Mouse (Mus musculus) v-Abl transformed pro-B cells (cell line): ENCODE results near the gene Sirpb1c.
"Not testable (repeated sequence)": the region's sequence is repeated elsewhere in the genome, so short reads cannot be mapped to it uniquely, and the experiment has no call there.

Source experiments
- in situ Hi-C, 2 experiments: fragments of 400-800 bp; cut with MboI; formaldehyde crosslinking; loops; one replicate each; pipeline ENCODE4 v1.15.1; 2025; ENCODE audit not compliant: unreplicated experiment in 2 of 2

Sirpb1c gene

DNA sequence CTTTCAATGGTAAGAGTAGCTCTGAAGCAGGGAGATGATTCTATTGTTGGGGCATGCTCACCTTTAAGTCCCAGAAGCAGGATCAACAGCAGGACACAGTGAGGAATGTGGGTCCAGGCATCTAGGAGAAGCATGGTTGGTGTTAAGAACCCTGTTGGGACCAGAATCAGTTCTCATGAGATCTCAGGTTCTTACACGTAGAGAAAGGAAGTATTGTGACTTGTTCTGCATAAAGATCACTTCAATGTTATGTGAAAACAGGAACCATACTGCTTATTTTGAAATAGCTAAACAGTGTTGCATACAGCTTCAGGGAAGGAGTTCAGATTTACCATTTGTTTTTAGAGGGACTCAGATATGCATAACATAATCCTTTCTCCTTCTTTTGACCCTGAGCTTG, at the start of gene Sirpb1c:
Gene Sirpb1c, minus strand, starts transcription at position 249 of the 400 bp plus-strand sequence.
- in situ Hi-C loops = not testable (repeated sequence)

GRCm38 (mm10) chr3:15886380-15886779, 38.1 kb upstream of the Sirpb1c start:
- in situ Hi-C loops = no loop called here

DNA sequence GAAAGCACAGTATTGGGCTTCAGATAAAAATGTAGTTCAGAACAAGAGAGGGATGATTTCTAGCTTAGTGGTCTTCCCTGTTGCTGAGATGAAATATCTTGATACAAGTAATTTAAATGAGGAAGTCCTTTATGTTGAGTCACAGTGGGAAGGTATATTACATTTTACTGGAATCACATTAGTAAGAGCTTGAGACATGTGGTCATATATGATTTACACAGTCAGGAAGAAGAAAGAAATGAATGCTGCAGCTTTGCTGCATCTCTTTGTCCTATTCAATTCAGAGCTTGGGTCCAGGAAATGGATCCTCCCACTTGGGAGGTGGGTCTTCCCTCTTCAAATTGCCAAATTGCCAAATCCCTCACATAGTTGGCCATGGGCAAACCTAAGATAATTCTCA, 7.4 kb upstream of the Sirpb1c start:
- in situ Hi-C loops = not testable (repeated sequence)

GRCm38 (mm10) chr3:15849922-15850321, 1.6 kb upstream of the Sirpb1c start:
- in situ Hi-C loops = no loop called here

DNA sequence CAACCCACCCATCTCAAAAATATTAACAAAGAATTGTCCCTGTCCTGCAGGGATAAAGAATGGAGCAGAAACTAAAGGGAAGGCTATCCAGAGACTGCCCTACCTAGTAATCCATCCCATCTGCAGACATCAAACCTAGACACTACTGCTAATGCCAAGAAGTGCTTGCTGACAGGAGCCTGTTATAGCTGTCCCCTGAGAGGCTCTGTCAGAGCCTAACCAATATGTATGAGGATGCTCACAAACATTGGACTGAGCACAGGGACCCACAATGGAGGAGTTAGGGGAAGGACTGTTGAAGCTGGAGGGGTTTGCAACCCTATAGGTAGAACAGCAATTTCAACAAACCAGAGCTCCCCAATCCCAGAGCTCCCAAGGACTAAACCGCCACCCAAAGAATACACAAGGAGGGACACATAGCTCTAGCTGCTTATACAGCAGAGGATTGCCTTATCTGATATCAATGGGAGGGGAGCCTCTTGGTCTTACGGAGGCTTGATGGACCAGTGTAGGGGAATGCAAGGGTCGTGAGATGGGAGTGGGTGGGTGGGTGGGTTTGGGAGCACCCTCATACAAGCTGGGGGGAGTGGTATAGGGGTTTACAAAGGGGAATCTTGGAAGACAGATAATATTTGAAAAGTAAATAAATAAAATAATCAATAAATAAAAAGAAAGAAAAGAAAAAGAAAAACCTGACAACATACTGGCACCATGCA, 838 bp downstream of the Sirpb1c start:
- in situ Hi-C loops = no loop called here

- in situ Hi-C loops = not testable (repeated sequence)
Measured at GRCm38 (mm10) chr3:15773642-15774041, 74.7 kb downstream of the Sirpb1c start.
